Mouse (Mus musculus): ENCODE results near the gene Nadk. TPM values are rescaled to one million over a fixed set of nuclear protein-coding genes. Genes with fewer than 3 reads are reported as not detected.
A peak's percentile ranks its signal among the peaks of the same experiment; 100 is the strongest.
"Not testable (repeated sequence)": the region's sequence is repeated elsewhere in the genome, so short reads cannot be mapped to it uniquely, and the experiment has no call there.

The Nadk gene
- polyA plus RNA-seq, 1 experiment: 141 TPM

DNA sequence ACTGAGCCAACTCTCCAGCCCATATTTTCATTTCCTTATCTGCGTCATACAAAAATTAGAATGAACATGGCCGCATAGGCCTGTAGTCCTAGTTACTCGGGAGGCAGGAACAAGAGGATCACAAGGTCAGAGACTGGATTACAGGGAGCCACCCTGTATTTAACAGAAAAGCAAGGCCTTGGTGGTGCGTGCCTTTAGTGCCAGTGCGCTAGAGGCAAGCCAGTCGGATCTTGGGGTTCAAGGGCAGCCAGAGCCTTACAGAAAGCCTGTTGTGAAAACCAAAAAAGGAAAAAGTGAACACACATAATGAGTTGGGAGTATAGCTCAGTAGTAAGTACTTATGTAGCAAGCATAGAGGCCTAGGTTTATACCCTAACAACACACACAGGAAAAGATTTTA is 7.6 kb downstream of the Nadk start:
- no peak for DNase-seq

GRCm38 (mm10) chr4:155570315-155570714 is 8.1 kb downstream of the Nadk start:
- 83% methylated on average over 11 of the region's 11 CpGs for WGBS
- peaks cover 30% of the 10 kb centered on the region for H3K4me1 ChIP-seq (ENCODE audit: control insufficient read depth, insufficient read depth, low read length)
- not testable (repeated sequence) for H3K36me3 ChIP-seq (ENCODE audit: control insufficient read depth, insufficient read depth, low read length); H3K27me3 ChIP-seq (replicated peaks; ENCODE audit: control insufficient read depth, insufficient read depth, low read length); H3K27ac ChIP-seq (ENCODE audit: insufficient read depth, low read depth, low read length); DNase-seq; H3K4me3 ChIP-seq (ENCODE audit: insufficient read depth, low read depth, low read length)

More for the DNA sequence above, 7.6 kb downstream of the Nadk start:
- Histone ChIP-seq H3K4me3 (ENCODE audit: insufficient read depth, low read depth, low read length) (no peak overlapping the region), H3K27ac (ENCODE audit: insufficient read depth, low read depth, low read length) (no peak overlapping the region), H3K36me3 (ENCODE audit: control insufficient read depth, insufficient read depth, low read length) (no peaks in the 10 kb centered on the region), H3K4me1 (ENCODE audit: control insufficient read depth, insufficient read depth, low read length) (peaks cover 35% of the 10 kb centered on the region), H3K27me3 (replicated peaks; ENCODE audit: control insufficient read depth, insufficient read depth, low read length) (no peaks in the 10 kb centered on the region)
- 82% methylated on average over 6 of the region's 6 CpGs for WGBS
- TF ChIP-seq CTCF (conservative IDR thresholded peaks at IDR 0.05; ENCODE audit: insufficient read depth, insufficient read length, low read depth, low read length) (no peak), POLR2A (IDR thresholded peaks at IDR 0.05; ENCODE audit: low read depth, low read length) (no peak)

DNA sequence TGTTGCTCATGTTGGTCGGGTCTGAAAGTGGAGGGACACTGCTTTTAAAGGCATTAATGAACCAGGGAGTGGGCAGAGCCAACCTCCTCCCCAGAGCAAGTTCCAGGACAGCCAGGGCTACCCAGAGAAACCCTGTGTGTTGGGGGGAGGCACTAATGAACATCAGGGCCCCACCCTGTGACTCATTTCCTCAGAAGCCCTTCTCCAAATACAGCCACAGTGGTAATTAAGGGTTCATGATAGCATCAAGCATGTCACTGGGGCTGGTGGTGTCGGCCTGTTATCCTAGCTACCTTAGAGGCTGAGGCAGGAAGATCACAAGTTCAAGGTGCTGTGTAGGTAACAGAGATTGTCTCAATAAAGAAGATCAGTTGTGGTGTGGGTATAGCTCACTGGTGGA is 9.3 kb downstream of the Nadk start:
- DNase-seq: no peak
- peaks cover 21% of the 10 kb centered on the region for H3K4me1 ChIP-seq (ENCODE audit: control insufficient read depth, insufficient read depth, low read length)
- H3K27me3 ChIP-seq (replicated peaks; ENCODE audit: control insufficient read depth, insufficient read depth, low read length): no peaks in the 10 kb centered on the region
- no peak overlapping the region for H3K4me3 ChIP-seq (ENCODE audit: insufficient read depth, low read depth, low read length)
- no peak for TF ChIP-seq CTCF (conservative IDR thresholded peaks at IDR 0.05; ENCODE audit: insufficient read depth, insufficient read length, low read depth, low read length)
- no peak for TF ChIP-seq POLR2A (IDR thresholded peaks at IDR 0.05; ENCODE audit: low read depth, low read length)
- WGBS: 58% methylated on average over 2 of the region's 2 CpGs
- H3K27ac ChIP-seq (ENCODE audit: insufficient read depth, low read depth, low read length): no peak overlapping the region
- no peaks in the 10 kb centered on the region for H3K36me3 ChIP-seq (ENCODE audit: control insufficient read depth, insufficient read depth, low read length)

GRCm38 (mm10) chr4:155573155-155573554 is 11.0 kb downstream of the Nadk start:
- no peaks in the 10 kb centered on the region for H3K36me3 ChIP-seq (ENCODE audit: control insufficient read depth, insufficient read depth, low read length)
- DNase-seq: no peak
- TF ChIP-seq POLR2A (IDR thresholded peaks at IDR 0.05; ENCODE audit: low read depth, low read length) (no peak), CTCF (conservative IDR thresholded peaks at IDR 0.05; ENCODE audit: insufficient read depth, insufficient read length, low read depth, low read length) (no peak)
- 68% methylated on average over 2 of the region's 2 CpGs for WGBS
- H3K27me3 ChIP-seq (replicated peaks; ENCODE audit: control insufficient read depth, insufficient read depth, low read length): no peaks in the 10 kb centered on the region
- H3K27ac ChIP-seq (ENCODE audit: insufficient read depth, low read depth, low read length): no peak overlapping the region
- peaks cover 26% of the 10 kb centered on the region; the same call in 1 of the 2 replicates for H3K4me1 ChIP-seq (ENCODE audit: control insufficient read depth, insufficient read depth, low read length)
- H3K4me3 ChIP-seq (ENCODE audit: insufficient read depth, low read depth, low read length): no peak overlapping the region

GRCm38 (mm10) chr4:155573876-155574275 is 11.7 kb downstream of the Nadk start:
- WGBS: 84% methylated on average over 9 of the region's 9 CpGs
- peaks cover 22% of the 10 kb centered on the region; the same call in 1 of the 2 replicates for H3K4me1 ChIP-seq (ENCODE audit: control insufficient read depth, insufficient read depth, low read length)
- H3K27ac ChIP-seq (ENCODE audit: insufficient read depth, low read depth, low read length): no peak overlapping the region
- DNase-seq: no peak
- H3K27me3 ChIP-seq (replicated peaks; ENCODE audit: control insufficient read depth, insufficient read depth, low read length): no peaks in the 10 kb centered on the region
- H3K36me3 ChIP-seq (ENCODE audit: control insufficient read depth, insufficient read depth, low read length): no peaks in the 10 kb centered on the region
- H3K4me3 ChIP-seq (ENCODE audit: insufficient read depth, low read depth, low read length): no peak overlapping the region
- TF ChIP-seq POLR2A (IDR thresholded peaks at IDR 0.05; ENCODE audit: low read depth, low read length) (no peak), CTCF (conservative IDR thresholded peaks at IDR 0.05; ENCODE audit: insufficient read depth, insufficient read length, low read depth, low read length) (no peak)

DNA sequence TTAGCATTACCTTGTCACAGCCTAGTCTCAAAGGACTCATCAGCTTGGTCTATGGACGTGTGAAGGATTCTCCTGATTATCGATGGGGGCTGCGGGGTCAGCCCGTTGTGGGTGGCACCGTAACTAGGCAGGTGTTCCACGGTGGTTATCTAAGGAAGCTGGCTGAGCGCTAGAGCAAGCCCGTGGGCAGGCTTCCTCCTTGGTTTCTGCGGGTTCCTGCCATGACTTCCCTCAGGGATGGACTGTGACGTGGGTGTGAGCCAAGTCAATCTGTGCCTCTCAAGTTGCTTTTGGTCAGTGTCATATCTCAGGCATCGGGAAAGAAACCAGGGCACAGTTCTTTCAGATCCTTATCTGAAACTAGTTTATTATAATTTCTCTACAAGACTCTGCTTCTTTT is 12.8 kb downstream of the Nadk start:
- H3K27ac ChIP-seq (ENCODE audit: insufficient read depth, low read depth, low read length): no peak overlapping the region
- DNase-seq: no peak
- no peaks in the 10 kb centered on the region for H3K36me3 ChIP-seq (ENCODE audit: control insufficient read depth, insufficient read depth, low read length)
- H3K4me3 ChIP-seq (ENCODE audit: insufficient read depth, low read depth, low read length): no peak overlapping the region
- 77% methylated on average over 11 of the region's 11 CpGs for WGBS
- H3K4me1 ChIP-seq (ENCODE audit: control insufficient read depth, insufficient read depth, low read length): peaks cover 19% of the 10 kb centered on the region; the same call in 1 of the 2 replicates
- TF ChIP-seq CTCF (conservative IDR thresholded peaks at IDR 0.05; ENCODE audit: insufficient read depth, insufficient read length, low read depth, low read length): no peak
- no peak for TF ChIP-seq POLR2A (IDR thresholded peaks at IDR 0.05; ENCODE audit: low read depth, low read length)
- H3K27me3 ChIP-seq (replicated peaks; ENCODE audit: control insufficient read depth, insufficient read depth, low read length): no peaks in the 10 kb centered on the region

- Histone ChIP-seq H3K4me1 (ENCODE audit: control insufficient read depth, insufficient read depth, low read length) (peaks cover 19% of the 10 kb centered on the region; the same call in 1 of the 2 replicates), H3K27me3 (replicated peaks; ENCODE audit: control insufficient read depth, insufficient read depth, low read length) (no peaks in the 10 kb centered on the region), H3K36me3 (ENCODE audit: control insufficient read depth, insufficient read depth, low read length) (no peaks in the 10 kb centered on the region), H3K27ac (ENCODE audit: insufficient read depth, low read depth, low read length) (no peak overlapping the region), H3K4me3 (ENCODE audit: insufficient read depth, low read depth, low read length) (no peak overlapping the region)
- DNase-seq: peak; percentile 60
- no peak for TF ChIP-seq CTCF (conservative IDR thresholded peaks at IDR 0.05; ENCODE audit: insufficient read depth, insufficient read length, low read depth, low read length)
- no peak for TF ChIP-seq POLR2A (IDR thresholded peaks at IDR 0.05; ENCODE audit: low read depth, low read length)
- 71% methylated on average over 8 of the region's 8 CpGs for WGBS
These were observed 13.3 kb downstream of the Nadk start for GRCm38 (mm10) chr4:155575521-155575920.

GRCm38 (mm10) chr4:155577132-155577531 is 15.0 kb downstream of the Nadk start:
- Histone ChIP-seq H3K36me3 (ENCODE audit: control insufficient read depth, insufficient read depth, low read length) (no peaks in the 10 kb centered on the region), H3K4me3 (ENCODE audit: insufficient read depth, low read depth, low read length) (no peak overlapping the region), H3K4me1 (ENCODE audit: control insufficient read depth, insufficient read depth, low read length) (peaks cover 16% of the 10 kb centered on the region; the same call in 1 of the 2 replicates), H3K27me3 (replicated peaks; ENCODE audit: control insufficient read depth, insufficient read depth, low read length) (no peaks in the 10 kb centered on the region), H3K27ac (ENCODE audit: insufficient read depth, low read depth, low read length) (no peak overlapping the region)
- DNase-seq: peak; percentile 71
- 65% methylated on average over 9 of the region's 9 CpGs for WGBS
- TF ChIP-seq CTCF (conservative IDR thresholded peaks at IDR 0.05; ENCODE audit: insufficient read depth, insufficient read length, low read depth, low read length) (no peak), POLR2A (IDR thresholded peaks at IDR 0.05; ENCODE audit: low read depth, low read length) (no peak)

Measured in kidney, adult 2 months (tissue).